Mouse (Mus musculus): ENCODE measurements around the gene Krtap12-1. TPM values are rescaled to one million over a fixed set of nuclear protein-coding genes. Genes with fewer than 3 reads are reported as not detected.
"Not testable (repeated sequence)": the region's sequence is repeated elsewhere in the genome, so short reads cannot be mapped to it uniquely, and the experiment has no call there.

The Krtap12-1 gene
- not detected for total RNA-seq (2018; cell fraction: chromatin; rRNA removed)
- total RNA-seq (2018; cell fraction: cytosol; rRNA removed), result not detected
- not detected for total RNA-seq (2018; cell fraction: nucleus; rRNA removed)
- not detected in 3 replicates for polyA plus RNA-seq (2018)

DNA sequence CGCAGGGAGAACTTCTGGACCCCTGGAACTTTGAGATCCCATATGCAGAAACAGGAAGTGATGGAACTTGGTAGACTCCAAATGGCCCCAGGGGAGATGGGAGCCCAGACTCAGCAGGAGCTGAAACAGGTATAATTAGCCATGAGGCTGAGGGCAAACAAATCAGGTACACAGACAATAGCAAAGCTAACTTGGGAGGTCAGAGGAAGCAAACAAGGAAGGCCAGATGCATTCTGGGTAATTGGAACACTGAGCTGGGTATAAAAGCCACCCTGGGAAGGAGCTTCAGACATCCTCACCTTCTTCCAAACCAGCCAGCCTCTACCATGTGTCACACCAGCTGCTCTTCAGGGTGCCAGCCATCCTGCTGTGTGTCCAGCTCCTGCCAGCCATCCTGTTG lies at the start of gene Krtap12-1:
TSS of gene Krtap12-1 (plus strand) at position 301 of the 400 bp plus-strand sequence.
- not testable (repeated sequence) for H3K4me3 ChIP-seq (ENCODE audit: inconsistent target); H3K27ac ChIP-seq; H3K79me2 ChIP-seq (ENCODE audit: inconsistent target); H3K36me3 ChIP-seq (ENCODE audit: inconsistent target)
- 91% methylated on average over 1 of the region's 1 CpGs for whole genome bisulfite sequencing (ENCODE audit: missing documents)

DNA sequence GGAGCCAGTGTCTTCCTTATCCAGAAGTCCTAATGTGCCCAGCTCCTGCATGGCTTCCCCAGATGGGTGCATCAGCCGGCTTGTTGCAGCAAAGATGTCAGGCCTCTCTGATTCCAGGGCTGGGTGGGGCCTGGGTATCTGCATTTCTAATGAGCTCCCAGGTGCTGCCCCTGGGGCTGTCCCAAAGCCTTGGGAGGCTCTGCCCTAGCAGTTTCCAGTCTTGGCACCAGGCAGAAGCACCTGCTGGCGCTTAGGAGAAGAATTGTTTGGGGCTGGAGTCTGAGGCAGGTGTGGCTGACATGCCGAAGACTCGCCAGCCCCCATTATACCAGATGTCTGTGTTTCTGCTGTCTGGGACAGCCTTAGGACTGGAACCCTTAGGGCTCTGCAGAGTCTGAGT lies 49.7 kb upstream of the Krtap12-1 start:
- Histone ChIP-seq H3K27ac (no peak overlapping the region), H3K36me3 (ENCODE audit: inconsistent target) (no peaks in the 10 kb centered on the region), H3K79me2 (ENCODE audit: inconsistent target) (no peaks in the 10 kb centered on the region), H3K4me3 (ENCODE audit: inconsistent target) (no peak overlapping the region)
- 81% methylated on average over 4 of the region's 4 CpGs for WGBS (ENCODE audit: missing documents)

DNA sequence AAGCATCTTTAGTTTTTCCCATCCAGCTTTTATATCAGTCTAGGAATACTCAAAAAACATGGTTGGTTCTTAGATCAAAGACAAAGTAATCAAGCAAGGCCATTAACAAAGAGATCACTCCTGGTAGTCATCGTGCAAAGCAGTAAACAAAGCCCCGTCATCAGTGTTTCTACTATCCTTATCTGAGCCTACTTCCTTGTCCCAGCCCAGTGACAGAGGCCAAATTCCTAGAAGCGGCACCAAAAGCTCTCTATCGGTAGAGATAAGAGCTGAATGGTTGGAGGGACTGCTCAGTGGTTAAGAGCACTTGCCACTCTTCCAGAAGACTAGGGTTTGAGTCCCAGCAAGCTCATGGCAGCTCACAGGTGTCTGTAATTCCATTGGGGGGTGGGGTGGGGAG lies 48.9 kb upstream of the Krtap12-1 start:
- Histone ChIP-seq H3K27ac (no peak overlapping the region), H3K4me3 (ENCODE audit: inconsistent target) (no peak overlapping the region), H3K36me3 (ENCODE audit: inconsistent target) (no peaks in the 10 kb centered on the region), H3K79me2 (ENCODE audit: inconsistent target) (no peaks in the 10 kb centered on the region)
- WGBS (ENCODE audit: missing documents), result 50% methylated on average over 4 of the region's 4 CpGs

DNA sequence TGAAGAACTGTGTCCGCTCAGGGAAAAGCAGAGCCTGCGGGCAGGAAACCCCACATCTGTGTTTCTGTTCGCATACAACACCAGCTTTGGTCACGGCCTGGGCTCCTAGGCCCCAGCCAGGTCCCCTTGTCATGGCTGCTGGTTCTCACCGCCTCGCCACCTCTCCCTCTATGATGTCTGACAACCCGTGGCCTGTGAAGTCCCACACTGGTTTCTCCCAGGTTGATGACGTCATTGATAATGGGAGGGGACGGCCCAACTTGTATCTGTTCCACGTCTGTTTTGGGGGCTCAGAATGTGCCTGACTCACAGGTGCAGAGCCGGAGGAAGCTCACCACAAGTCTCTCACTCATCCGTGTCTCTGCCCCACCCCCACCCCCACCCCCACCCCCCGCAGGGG lies 46.6 kb upstream of the Krtap12-1 start:
- H3K27ac ChIP-seq, result no peak overlapping the region
- WGBS (ENCODE audit: missing documents), result 75% methylated on average over 12 of the region's 13 CpGs
- H3K79me2 ChIP-seq (ENCODE audit: inconsistent target), result no peaks in the 10 kb centered on the region
- H3K4me3 ChIP-seq (ENCODE audit: inconsistent target), result no peak overlapping the region
- no peaks in the 10 kb centered on the region for H3K36me3 ChIP-seq (ENCODE audit: inconsistent target)

DNA sequence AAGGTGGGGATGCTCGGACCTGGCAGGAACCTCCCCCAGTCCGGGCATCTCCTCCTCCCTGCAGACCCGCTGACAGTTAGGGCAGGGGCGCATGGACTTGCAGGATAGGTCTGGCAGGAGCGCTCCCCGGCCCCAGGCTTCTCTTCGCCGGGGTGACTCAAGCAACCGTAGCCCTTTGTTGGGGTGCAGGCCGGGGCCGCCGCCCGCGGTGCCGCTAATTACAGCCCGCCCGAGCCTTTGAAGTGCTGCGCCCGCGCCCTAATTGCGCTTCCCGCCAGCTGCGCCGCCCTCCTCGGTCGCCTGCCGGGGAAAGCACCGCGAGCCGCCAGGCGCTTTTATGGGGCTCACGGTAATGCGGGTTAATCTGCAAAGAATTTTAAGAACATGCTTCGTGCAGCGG lies 42.8 kb upstream of the Krtap12-1 start:
- H3K36me3 ChIP-seq (ENCODE audit: inconsistent target), result no peaks in the 10 kb centered on the region
- WGBS (ENCODE audit: missing documents), result 2% methylated on average over 35 of the region's 35 CpGs
- no peak overlapping the region for H3K4me3 ChIP-seq (ENCODE audit: inconsistent target)
- H3K79me2 ChIP-seq (ENCODE audit: inconsistent target), result no peaks in the 10 kb centered on the region
- no peak overlapping the region for H3K27ac ChIP-seq

DNA sequence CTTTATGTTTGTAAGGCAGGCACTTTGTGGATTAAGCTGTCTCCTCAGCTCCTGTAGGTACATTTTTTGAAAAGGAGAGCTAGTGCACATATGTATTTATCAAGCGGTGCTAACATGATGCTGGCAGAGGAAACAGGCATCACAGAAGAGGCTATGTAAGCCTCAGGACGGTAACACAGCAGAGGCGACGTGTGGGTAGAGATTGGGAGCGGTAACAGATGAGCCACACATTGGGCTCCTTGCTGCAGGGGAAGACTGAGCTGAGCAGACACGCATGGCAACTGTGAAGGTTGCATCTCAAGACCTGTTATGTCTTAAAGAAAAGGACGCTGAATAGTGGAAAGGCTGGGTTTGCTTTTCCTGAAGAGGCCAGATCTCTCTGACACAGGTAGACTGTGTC lies 37.4 kb upstream of the Krtap12-1 start:
- Histone ChIP-seq H3K36me3 (ENCODE audit: inconsistent target) (no peaks in the 10 kb centered on the region), H3K4me3 (ENCODE audit: inconsistent target) (no peak overlapping the region), H3K27ac (no peak overlapping the region), H3K79me2 (ENCODE audit: inconsistent target) (no peaks in the 10 kb centered on the region)
- WGBS (ENCODE audit: missing documents), result 83% methylated on average over 6 of the region's 7 CpGs

DNA sequence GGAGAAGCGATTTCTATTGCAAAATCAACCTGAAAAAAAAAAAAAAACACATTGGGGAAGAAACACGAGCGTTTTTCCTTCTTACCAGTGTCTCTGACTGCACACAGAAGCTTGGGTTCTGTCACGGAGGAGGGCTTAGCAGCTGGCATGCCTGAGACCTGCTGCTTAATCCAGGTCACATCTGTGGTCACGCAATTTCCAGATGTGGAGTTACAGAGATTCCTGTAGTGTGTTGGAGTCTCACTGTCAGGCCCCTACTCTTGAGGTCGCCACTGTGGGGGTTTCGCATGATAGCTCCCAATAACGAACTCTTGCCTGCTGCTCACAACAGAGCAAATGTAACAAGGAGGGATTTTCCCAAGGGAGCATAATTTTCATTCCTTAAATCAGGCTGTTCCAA lies 36.2 kb upstream of the Krtap12-1 start:
- Histone ChIP-seq H3K4me3 (ENCODE audit: inconsistent target) (no peak overlapping the region), H3K79me2 (ENCODE audit: inconsistent target) (no peaks in the 10 kb centered on the region), H3K36me3 (ENCODE audit: inconsistent target) (no peaks in the 10 kb centered on the region), H3K27ac (no peak overlapping the region)
- WGBS (ENCODE audit: missing documents), result 47% methylated on average over 8 of the region's 8 CpGs

DNA sequence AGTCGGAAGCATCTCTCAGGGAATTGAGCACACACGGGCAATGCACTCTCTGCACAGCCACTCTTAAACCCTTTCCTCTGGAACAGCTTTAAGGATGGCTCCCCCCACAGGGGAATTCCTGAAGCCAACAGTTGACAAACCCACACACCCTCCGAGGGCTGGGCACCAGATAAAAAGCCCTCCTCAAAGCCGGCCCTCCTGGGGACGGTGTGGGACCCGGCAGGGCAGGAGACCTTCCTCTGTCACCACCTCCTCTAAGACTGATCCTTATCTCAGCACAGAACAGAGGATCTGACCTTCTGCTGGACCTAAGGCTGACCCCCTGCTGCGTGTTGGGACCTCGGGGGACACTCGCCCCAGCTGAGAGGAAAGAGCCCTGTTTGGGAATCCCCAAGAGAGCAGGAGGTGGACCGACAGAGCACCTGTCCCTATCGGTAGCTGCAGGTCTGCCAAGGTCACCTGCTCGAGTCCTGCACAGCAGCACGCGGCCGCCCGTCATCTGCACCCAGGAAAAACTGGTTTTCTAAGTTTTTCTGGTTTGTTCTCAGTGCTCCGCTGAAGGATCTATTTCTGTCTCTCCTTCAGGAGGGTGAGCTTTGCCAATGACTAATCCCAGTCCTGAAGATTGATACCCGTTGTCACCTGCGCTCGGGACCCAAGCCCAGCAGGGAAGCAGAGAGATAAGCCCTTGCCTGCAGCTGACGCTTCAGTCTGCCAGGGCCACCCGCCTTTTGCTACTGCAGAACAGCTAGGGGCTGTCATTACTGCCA lies 34.3 kb upstream of the Krtap12-1 start, which contains the start of gene Tspear:
TSS of gene Tspear (plus strand) at position 675 of the 770 bp plus-strand sequence.
- WGBS (ENCODE audit: missing documents), result 17% methylated on average over 22 of the region's 22 CpGs
- Histone ChIP-seq H3K79me2 (ENCODE audit: inconsistent target) (no peaks in the 10 kb centered on the region), H3K4me3 (ENCODE audit: inconsistent target) (no peak within 1 kb of the TSS), H3K27ac (no peak within 1 kb of the TSS), H3K36me3 (ENCODE audit: inconsistent target) (no peaks in the 10 kb centered on the region)

DNA sequence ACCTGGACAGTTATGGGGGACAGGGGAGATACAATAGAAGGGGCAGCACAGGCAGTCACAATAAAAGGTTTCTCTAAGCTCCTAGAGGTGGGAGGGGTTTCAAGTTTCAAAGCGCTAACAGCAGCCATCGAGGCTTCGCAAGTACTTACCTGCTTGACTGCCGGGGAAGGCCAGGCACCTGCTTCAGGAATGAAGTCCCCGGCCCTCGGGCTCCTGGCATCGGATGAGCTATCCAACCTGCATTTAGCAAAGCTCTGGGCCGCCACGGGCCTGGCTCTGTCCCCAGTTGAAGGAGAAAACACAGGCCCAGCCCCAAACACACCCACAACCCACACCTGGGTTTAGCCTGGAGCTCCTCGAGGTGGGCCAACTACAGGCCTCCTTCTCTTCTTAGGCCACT lies 33.4 kb upstream of the Krtap12-1 start:
- no peak overlapping the region for H3K4me3 ChIP-seq (ENCODE audit: inconsistent target)
- no peak overlapping the region for H3K27ac ChIP-seq
- no peaks in the 10 kb centered on the region for H3K79me2 ChIP-seq (ENCODE audit: inconsistent target)
- WGBS (ENCODE audit: missing documents), result 56% methylated on average over 10 of the region's 10 CpGs
- no peaks in the 10 kb centered on the region for H3K36me3 ChIP-seq (ENCODE audit: inconsistent target)

DNA sequence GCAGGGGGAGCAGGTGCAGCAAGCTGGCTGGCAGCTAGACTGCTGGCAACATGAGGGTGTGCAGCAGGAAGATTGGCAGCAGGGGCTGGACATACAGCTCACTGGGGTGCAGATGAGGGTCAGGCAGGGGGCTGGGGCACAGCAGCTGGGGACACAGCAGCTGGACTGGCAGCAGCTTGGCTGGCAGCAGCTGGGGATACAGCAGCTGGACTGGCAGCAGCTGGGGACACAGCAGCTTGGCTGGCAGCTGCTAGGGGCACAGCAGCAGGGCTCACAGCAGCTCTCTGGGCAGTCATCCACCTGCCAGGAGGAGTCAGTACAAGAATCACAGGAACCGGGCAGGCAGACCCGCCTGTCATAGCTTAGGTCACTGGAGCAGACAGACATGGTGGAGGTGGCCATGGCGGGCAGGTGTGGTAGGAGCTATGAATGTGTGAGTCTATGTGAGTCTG lies 30.0 kb upstream of the Krtap12-1 start, which contains the start of gene Gm19402:
TSS of gene Gm19402 (minus strand) at position 402 of the 452 bp plus-strand sequence.
- not testable (repeated sequence) for H3K4me3 ChIP-seq (ENCODE audit: inconsistent target); H3K79me2 ChIP-seq (ENCODE audit: inconsistent target); H3K27ac ChIP-seq; H3K36me3 ChIP-seq (ENCODE audit: inconsistent target)
- WGBS (ENCODE audit: missing documents), result 76% methylated on average over 3 of the region's 3 CpGs

DNA sequence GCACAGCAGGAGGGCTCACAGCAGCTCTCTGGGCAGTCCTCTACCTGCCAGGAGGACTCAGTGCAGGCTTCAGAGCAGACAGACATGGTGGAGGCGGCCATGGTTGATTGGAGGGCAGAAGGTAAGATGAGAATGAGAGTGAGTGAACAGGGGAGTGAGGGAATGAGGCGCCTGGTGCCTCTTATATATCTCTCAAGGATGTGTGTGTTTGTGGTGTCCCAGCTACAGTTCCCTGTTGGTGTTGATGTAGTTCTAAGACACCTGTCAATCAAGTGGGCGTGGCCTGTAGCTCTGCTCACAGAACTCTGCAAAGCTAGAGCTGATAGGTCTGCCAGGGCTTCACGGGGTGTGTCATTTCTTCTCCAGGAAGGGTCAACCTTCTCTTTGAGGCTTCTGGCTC lies 23.3 kb upstream of the Krtap12-1 start, which contains the start of gene Gm9508:
TSS of gene Gm9508 (minus strand) at position 101 of the 400 bp plus-strand sequence.
- Histone ChIP-seq H3K79me2 (ENCODE audit: inconsistent target) (no peaks in the 10 kb centered on the region), H3K4me3 (ENCODE audit: inconsistent target) (no peak within 1 kb of the TSS), H3K36me3 (ENCODE audit: inconsistent target) (no peaks in the 10 kb centered on the region), H3K27ac (no peak within 1 kb of the TSS)
- 52% methylated on average over 4 of the region's 4 CpGs for WGBS (ENCODE audit: missing documents)

DNA sequence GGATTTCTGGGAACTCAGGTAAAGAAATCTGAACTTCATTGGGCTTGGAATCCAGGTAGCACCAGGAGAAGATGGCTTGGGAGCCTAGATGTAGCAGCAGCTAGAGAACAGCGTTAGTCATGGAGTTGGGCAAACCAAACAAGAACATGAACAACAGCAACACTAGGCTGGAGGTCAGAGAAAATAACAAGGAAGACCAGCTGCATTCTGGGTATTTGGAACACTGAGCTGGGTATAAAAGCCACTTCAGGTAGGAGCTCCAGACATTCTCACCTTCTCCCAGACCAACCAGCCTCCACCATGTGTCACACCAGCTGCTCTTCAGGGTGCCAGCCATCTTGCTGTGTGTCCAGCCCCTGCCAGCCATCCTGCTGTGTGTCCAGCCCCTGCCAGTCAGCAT lies 14.1 kb upstream of the Krtap12-1 start, which contains the start of gene Gm10272:
TSS of gene Gm10272 (plus strand) at position 301 of the 400 bp plus-strand sequence.
- no peaks in the 10 kb centered on the region for H3K79me2 ChIP-seq (ENCODE audit: inconsistent target)
- H3K36me3 ChIP-seq (ENCODE audit: inconsistent target), result no peaks in the 10 kb centered on the region
- no peak within 1 kb of the TSS for H3K4me3 ChIP-seq (ENCODE audit: inconsistent target)
- WGBS (ENCODE audit: missing documents), result 100% methylated on average over 1 of the region's 1 CpGs
- no peak within 1 kb of the TSS for H3K27ac ChIP-seq

DNA sequence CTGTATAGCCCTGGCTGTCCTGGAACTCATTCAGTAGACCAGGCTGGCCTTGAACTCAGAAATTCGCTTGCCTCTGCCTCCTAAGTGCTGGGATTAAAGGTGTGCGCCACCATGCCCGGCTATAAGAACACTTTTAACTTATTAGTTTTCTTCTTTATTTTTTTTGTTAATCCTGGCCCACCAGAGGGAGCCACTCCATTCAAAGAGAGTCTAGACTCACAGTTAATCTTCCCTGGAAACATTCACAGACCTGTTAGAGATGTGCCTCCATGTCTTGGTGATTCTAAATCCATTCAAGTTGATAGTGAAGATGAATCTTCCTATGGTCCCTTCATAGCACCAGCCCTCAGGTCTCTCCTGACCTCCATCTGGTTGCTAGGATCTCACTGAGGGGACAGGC lies 10.6 kb upstream of the Krtap12-1 start:
- no peaks in the 10 kb centered on the region for H3K36me3 ChIP-seq (ENCODE audit: inconsistent target)
- no peak overlapping the region for H3K4me3 ChIP-seq (ENCODE audit: inconsistent target)
- no peaks in the 10 kb centered on the region for H3K79me2 ChIP-seq (ENCODE audit: inconsistent target)
- no peak overlapping the region for H3K27ac ChIP-seq
- 91% methylated on average over 3 of the region's 3 CpGs for WGBS (ENCODE audit: missing documents)

DNA sequence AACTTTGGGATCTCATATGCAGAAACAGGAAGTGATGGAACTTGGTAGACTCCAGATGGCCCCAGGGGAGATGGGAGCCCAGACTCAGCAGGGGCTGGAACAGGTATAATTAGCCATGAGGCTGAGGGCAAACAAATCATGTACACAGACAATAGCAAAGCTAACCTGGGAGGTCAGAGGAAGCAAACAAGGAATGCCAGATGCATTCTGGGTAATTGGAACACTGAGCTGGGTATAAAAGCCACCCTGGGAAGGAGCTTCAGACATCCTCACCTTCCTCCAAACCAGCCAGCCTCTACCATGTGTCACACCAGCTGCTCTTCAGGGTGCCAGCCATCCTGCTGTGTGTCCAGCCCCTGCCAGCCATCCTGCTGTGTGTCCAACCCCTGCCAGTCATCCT lies 9.2 kb upstream of the Krtap12-1 start, which contains the start of gene Gm10024:
TSS of gene Gm10024 (plus strand) at position 301 of the 400 bp plus-strand sequence.
- H3K36me3 ChIP-seq (ENCODE audit: inconsistent target); H3K27ac ChIP-seq; H3K4me3 ChIP-seq (ENCODE audit: inconsistent target); H3K79me2 ChIP-seq (ENCODE audit: inconsistent target): not testable (repeated sequence)

DNA sequence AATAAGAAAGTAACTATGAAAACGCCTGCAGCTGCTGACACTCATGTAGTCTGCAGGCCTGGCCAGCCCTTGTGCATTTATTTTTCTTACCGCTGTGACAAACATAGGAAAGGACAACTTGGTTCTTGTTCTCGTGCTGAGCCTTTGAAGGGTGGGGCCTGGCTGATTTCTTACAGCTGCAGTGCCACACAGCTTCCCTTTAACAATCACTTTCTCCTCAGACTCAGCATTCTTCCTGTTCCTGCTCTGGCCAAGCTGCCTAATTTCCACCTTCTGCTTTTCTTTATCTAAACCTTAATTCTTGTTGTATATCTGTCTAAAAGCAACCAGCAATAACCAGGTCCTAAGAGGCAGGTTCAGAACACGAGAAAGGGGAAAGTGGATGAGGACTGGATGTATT lies 6.7 kb upstream of the Krtap12-1 start:
- Histone ChIP-seq H3K79me2 (ENCODE audit: inconsistent target) (no peaks in the 10 kb centered on the region), H3K36me3 (ENCODE audit: inconsistent target) (no peaks in the 10 kb centered on the region), H3K27ac (peak overlapping the region; percentile 31), H3K4me3 (ENCODE audit: inconsistent target) (no peak overlapping the region)
- WGBS (ENCODE audit: missing documents), result 16% methylated on average over 4 of the region's 4 CpGs

All from macrophage (primary cell).